Mouse (Mus musculus): ENCODE measurements around the gene Tpi1. TPM values are rescaled to one million over a fixed set of nuclear protein-coding genes. Genes with fewer than 3 reads are reported as not detected.

Tpi1 gene
- 1,000 to 10,000 TPM; 2,445 to 2,599 TPM for total RNA-seq (2021)
- long read RNA-seq, experiment 1, transcript Tpi1-203 (6 exons, 802 nt) = minor isoform, 157 of 3,575 reads
- long read RNA-seq, experiment 1, transcript Tpi1-205 (7 exons, 1,607 nt) = major isoform, 3,074 of 3,575 reads
- long read RNA-seq, experiment 1, transcript Tpi1-201 (2 exons, 486 nt) = minor isoform, 22 of 3,575 reads
- long read RNA-seq, experiment 1, partial matches to known transcripts = 76 of 3,575 reads
- long read RNA-seq, experiment 1, other reads (novel, unspliced or antisense) = 245 of 3,575 reads
- long read RNA-seq, experiment 2, transcript Tpi1-201 (2 exons, 486 nt) = minor isoform, 15 of 3,380 reads
- long read RNA-seq, experiment 2, transcript Tpi1-203 (6 exons, 802 nt) = minor isoform, 156 of 3,380 reads
- long read RNA-seq, experiment 2, transcript Tpi1-205 (7 exons, 1,607 nt) = major isoform, 2,977 of 3,380 reads
- long read RNA-seq, experiment 2, partial matches to known transcripts = 58 of 3,380 reads
- long read RNA-seq, experiment 2, other reads (novel, unspliced or antisense) = 174 of 3,380 reads

GRCm38 (mm10) chr6:124813933-124814332 lies at the start of gene Tpi1:
Tpi1 (minus strand) TSS chr6:124814296.
- peak; percentile 90 for DNase-seq

- DNase-seq = no peak
Measured at GRCm38 (mm10) chr6:124863125-124863657, 49.1 kb upstream of the Tpi1 start.

- no peak for DNase-seq
Measured at GRCm38 (mm10) chr6:124862406-124863124, 48.5 kb upstream of the Tpi1 start.

GRCm38 (mm10) chr6:124861802-124862201 lies 47.7 kb upstream of the Tpi1 start:
- no peak for DNase-seq

GRCm38 (mm10) chr6:124861266-124861665 lies 47.2 kb upstream of the Tpi1 start:
- DNase-seq = no peak

- DNase-seq = no peak
Measured at GRCm38 (mm10) chr6:124860511-124860910, 46.4 kb upstream of the Tpi1 start.

GRCm38 (mm10) chr6:124859725-124860124 lies 45.6 kb upstream of the Tpi1 start:
- peak; percentile 77 for DNase-seq

GRCm38 (mm10) chr6:124858561-124859318 lies 44.6 kb upstream of the Tpi1 start:
- DNase-seq = no peak

- no peak for DNase-seq
Measured at GRCm38 (mm10) chr6:124857840-124858530, 43.9 kb upstream of the Tpi1 start.

- DNase-seq = peak; percentile 73
Measured at GRCm38 (mm10) chr6:124856916-124857839, 43.1 kb upstream of the Tpi1 start, which contains the start of gene P3h3. P3h3 (minus strand) TSS chr6:124857752.

- DNase-seq = no peak
Measured at GRCm38 (mm10) chr6:124856321-124856720, 42.2 kb upstream of the Tpi1 start.

- no peak for DNase-seq
Measured at GRCm38 (mm10) chr6:124854647-124855046, 40.6 kb upstream of the Tpi1 start.

GRCm38 (mm10) chr6:124850535-124850934 lies 36.4 kb upstream of the Tpi1 start:
- DNase-seq = no peak

GRCm38 (mm10) chr6:124847305-124847704 lies 33.2 kb upstream of the Tpi1 start:
- peak; percentile 81 for DNase-seq

- no peak for DNase-seq
Measured at GRCm38 (mm10) chr6:124840241-124841167, 26.4 kb upstream of the Tpi1 start, which contains the start of gene Gnb3. Gnb3 (minus strand) TSS chr6:124840275.

GRCm38 (mm10) chr6:124839805-124840204 lies 25.7 kb upstream of the Tpi1 start:
- DNase-seq = peak; percentile 59

- no peak for DNase-seq
Measured at GRCm38 (mm10) chr6:124836411-124836810, 22.3 kb upstream of the Tpi1 start.

- DNase-seq = no peak
Measured at GRCm38 (mm10) chr6:124835531-124835930, 21.4 kb upstream of the Tpi1 start.

GRCm38 (mm10) chr6:124834512-124835081 lies 20.5 kb upstream of the Tpi1 start:
- no peak for DNase-seq
